Mouse (Mus musculus): ENCODE results near the gene Ank2. TPM values are rescaled to one million over a fixed set of nuclear protein-coding genes. Genes with fewer than 3 reads are reported as not detected.
A peak's percentile ranks its signal among the peaks of the same experiment; 100 is the strongest.

Ank2 gene
- polyA plus RNA-seq, 1 experiment = 423 TPM

DNA sequence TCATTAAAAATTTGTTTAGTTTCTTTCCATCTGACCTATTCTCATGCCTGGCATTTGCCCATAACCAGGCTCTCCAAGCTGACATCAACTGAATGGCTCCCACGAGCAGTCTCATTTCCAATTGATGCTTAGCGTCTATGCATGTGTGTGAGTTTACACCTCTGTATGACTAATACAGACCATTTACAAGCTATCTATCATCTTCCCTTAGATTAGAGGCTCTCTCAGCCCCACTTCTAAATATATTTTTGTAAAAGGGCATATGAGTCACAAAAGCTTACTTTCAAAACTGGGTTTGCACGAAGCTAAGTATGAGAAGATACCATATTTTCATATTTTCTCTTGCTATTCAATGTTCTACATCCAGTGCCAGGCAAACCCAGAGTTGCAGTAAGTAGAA, 578.9 kb downstream of the Ank2 start:
- WGBS = 26% methylated on average over 3 of the region's 3 CpGs
- H3K4me3 ChIP-seq (ENCODE audit: insufficient read depth, low read depth, low read length) = no peak overlapping the region

DNA sequence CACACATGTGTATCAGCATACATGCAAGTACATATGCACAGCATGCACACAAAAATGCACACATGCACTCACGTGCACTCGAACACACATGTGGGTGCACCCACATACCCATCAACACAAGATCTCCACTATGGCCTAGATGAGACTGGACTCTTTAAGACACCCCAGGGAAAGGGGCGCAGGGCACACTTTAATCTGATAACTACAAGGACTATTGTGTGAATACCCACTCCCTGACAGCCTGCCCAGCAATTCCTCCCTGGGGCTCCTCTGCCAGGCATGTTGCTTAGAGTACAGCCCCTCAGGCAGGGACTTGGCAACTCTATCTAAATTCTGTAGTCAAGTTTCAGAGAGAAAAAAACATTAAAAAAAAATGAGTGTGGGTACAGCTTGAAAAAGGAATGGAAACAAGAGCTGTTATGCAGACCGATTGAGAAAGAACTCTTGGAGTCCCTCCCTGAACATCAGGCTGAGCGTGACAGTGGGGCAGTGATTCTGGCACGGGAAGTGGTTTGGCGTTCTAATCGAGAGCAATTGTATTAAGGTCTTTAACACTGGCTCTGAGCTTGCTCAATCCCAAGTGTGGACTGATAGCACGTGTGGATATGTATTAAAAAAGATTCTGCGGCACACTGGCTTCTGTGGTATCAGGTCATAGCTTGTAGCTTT, 580.2 kb downstream of the Ank2 start:
- TF ChIP-seq POLR2A (IDR thresholded peaks at IDR 0.05; ENCODE audit: insufficient read depth, low read depth, low read length) = no peak
- TF ChIP-seq CTCF (IDR thresholded peaks at IDR 0.05; ENCODE audit: insufficient read depth, low read depth, low read length) = no peak
- Histone ChIP-seq H3K4me1 (ENCODE audit: control insufficient read depth, insufficient read depth, low read length) (peaks cover 9% of the 10 kb centered on the region), H3K27ac (ENCODE audit: insufficient read depth, low read depth, low read length) (peak overlapping the region; percentile 58; the same call in 1 of the 2 replicates), H3K4me3 (ENCODE audit: insufficient read depth, low read depth, low read length) (no peak overlapping the region)
- WGBS = 48% methylated on average over 10 of the region's 10 CpGs

More for the DNA sequence above, 578.9 kb downstream of the Ank2 start:
- TF ChIP-seq POLR2A (IDR thresholded peaks at IDR 0.05; ENCODE audit: insufficient read depth, low read depth, low read length) (no peak), CTCF (IDR thresholded peaks at IDR 0.05; ENCODE audit: insufficient read depth, low read depth, low read length) (no peak)
- peaks cover 11% of the 10 kb centered on the region for H3K4me1 ChIP-seq (ENCODE audit: control insufficient read depth, insufficient read depth, low read length)
- peak overlapping the region; percentile 69 for H3K27ac ChIP-seq (ENCODE audit: insufficient read depth, low read depth, low read length)

GRCm38 (mm10) chr3:126916381-126916780, 582.8 kb downstream of the Ank2 start:
- H3K27ac ChIP-seq (ENCODE audit: insufficient read depth, low read depth, low read length) = no peak overlapping the region
- TF ChIP-seq POLR2A (IDR thresholded peaks at IDR 0.05; ENCODE audit: insufficient read depth, low read depth, low read length) (no peak), CTCF (IDR thresholded peaks at IDR 0.05; ENCODE audit: insufficient read depth, low read depth, low read length) (no peak)
- no peak overlapping the region for H3K4me3 ChIP-seq (ENCODE audit: insufficient read depth, low read depth, low read length)
- H3K4me1 ChIP-seq (ENCODE audit: control insufficient read depth, insufficient read depth, low read length) = peaks cover 6% of the 10 kb centered on the region; the same call in 1 of the 2 replicates

- 8% methylated on average over 3 of the region's 3 CpGs for WGBS
- Histone ChIP-seq H3K4me1 (ENCODE audit: control insufficient read depth, insufficient read depth, low read length) (no peaks in the 10 kb centered on the region), H3K27ac (ENCODE audit: insufficient read depth, low read depth, low read length) (no peak overlapping the region), H3K4me3 (ENCODE audit: insufficient read depth, low read depth, low read length) (no peak overlapping the region)
- TF ChIP-seq CTCF (IDR thresholded peaks at IDR 0.05; ENCODE audit: insufficient read depth, low read depth, low read length) = no peak
- no peak for TF ChIP-seq POLR2A (IDR thresholded peaks at IDR 0.05; ENCODE audit: insufficient read depth, low read depth, low read length)
Observed at GRCm38 (mm10) chr3:126903543-126903942, 595.6 kb downstream of the Ank2 start.

GRCm38 (mm10) chr3:126886644-126887043, 612.5 kb downstream of the Ank2 start:
- H3K4me1 ChIP-seq (ENCODE audit: control insufficient read depth, insufficient read depth, low read length) = no peaks in the 10 kb centered on the region
- TF ChIP-seq POLR2A (IDR thresholded peaks at IDR 0.05; ENCODE audit: insufficient read depth, low read depth, low read length) (no peak), CTCF (IDR thresholded peaks at IDR 0.05; ENCODE audit: insufficient read depth, low read depth, low read length) (no peak)
- 67% methylated on average over 4 of the region's 4 CpGs for WGBS
- no peak overlapping the region for H3K4me3 ChIP-seq (ENCODE audit: insufficient read depth, low read depth, low read length)
- H3K27ac ChIP-seq (ENCODE audit: insufficient read depth, low read depth, low read length) = no peak overlapping the region

DNA sequence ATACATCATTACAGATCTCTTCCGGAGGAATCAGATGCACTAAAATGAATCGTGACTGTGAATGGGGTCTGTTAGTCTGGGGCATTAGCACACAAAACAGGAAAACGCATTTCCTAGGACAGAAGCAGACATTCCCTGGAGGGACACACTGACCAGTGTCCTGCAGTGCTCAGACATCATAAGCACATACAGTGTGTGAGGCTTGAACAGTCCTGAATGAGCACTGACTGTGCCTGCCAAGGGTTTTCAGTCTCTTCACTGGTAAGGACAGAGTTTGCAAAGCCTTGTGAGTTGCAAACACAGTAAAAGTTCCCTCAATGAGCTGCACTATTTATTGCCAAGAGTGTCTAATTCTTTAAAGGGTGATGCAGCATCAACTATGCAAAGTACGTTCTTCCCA, 613.1 kb downstream of the Ank2 start:
- H3K4me3 ChIP-seq (ENCODE audit: insufficient read depth, low read depth, low read length) = no peak overlapping the region
- 51% methylated on average over 4 of the region's 4 CpGs for WGBS
- H3K27ac ChIP-seq (ENCODE audit: insufficient read depth, low read depth, low read length) = no peak overlapping the region
- TF ChIP-seq POLR2A (IDR thresholded peaks at IDR 0.05; ENCODE audit: insufficient read depth, low read depth, low read length) (no peak), CTCF (IDR thresholded peaks at IDR 0.05; ENCODE audit: insufficient read depth, low read depth, low read length) (no peak)
- H3K4me1 ChIP-seq (ENCODE audit: control insufficient read depth, insufficient read depth, low read length) = no peaks in the 10 kb centered on the region

GRCm38 (mm10) chr3:126878233-126878632, 620.9 kb downstream of the Ank2 start:
- no peak overlapping the region for H3K27ac ChIP-seq (ENCODE audit: insufficient read depth, low read depth, low read length)
- TF ChIP-seq CTCF (IDR thresholded peaks at IDR 0.05; ENCODE audit: insufficient read depth, low read depth, low read length) (no peak), POLR2A (IDR thresholded peaks at IDR 0.05; ENCODE audit: insufficient read depth, low read depth, low read length) (no peak)
- 73% methylated on average over 1 of the region's 1 CpGs for WGBS
- no peaks in the 10 kb centered on the region for H3K4me1 ChIP-seq (ENCODE audit: control insufficient read depth, insufficient read depth, low read length)
- no peak overlapping the region for H3K4me3 ChIP-seq (ENCODE audit: insufficient read depth, low read depth, low read length)

Other genes with a start within 250 kb of the Ank2 start
- gene Larp7, start 54.0 kb upstream of the Ank2 start, polyA plus RNA-seq (2012; ENCODE audit: insufficient read depth, insufficient read length, low replicate concordance, missing spikeins) = not detected in 2 replicates
- gene Zgrf1, start 54.1 kb upstream of the Ank2 start, polyA plus RNA-seq (2012; ENCODE audit: insufficient read depth, insufficient read length, low replicate concordance, missing spikeins) = not detected in 2 replicates
- gene Neurog2, start 133.8 kb upstream of the Ank2 start, polyA plus RNA-seq (2012; ENCODE audit: insufficient read depth, insufficient read length, low replicate concordance, missing spikeins) = not detected in 2 replicates